Mouse (Mus musculus): ENCODE data around the gene Rassf3.

- TF ChIP-seq CTCF (conservative IDR thresholded peaks at IDR 0.05 in 1 of 2, IDR thresholded peaks at IDR 0.05 in 1 of 2; ENCODE audit: low read depth in 2 of 2, low read length in 2 of 2) (no peak), POLR2AphosphoS2 (IDR thresholded peaks at IDR 0.05; ENCODE audit: low read depth, low read length) (no peak), NRF1 (IDR thresholded peaks at IDR 0.05; ENCODE audit: low read depth, low read length) (no peak), USF1 (IDR thresholded peaks at IDR 0.05; ENCODE audit: low read depth, low read length) (no peak), ETS1 (conservative IDR thresholded peaks at IDR 0.05; ENCODE audit: low read depth, low read length) (no peak), POLR2A (IDR thresholded peaks at IDR 0.05; ENCODE audit: low read depth, low read length) (no peak), HCFC1 (IDR thresholded peaks at IDR 0.05; ENCODE audit: low read depth, low read length) (no peak)
Observed at GRCm38 (mm10) chr10:121493374-121494162, 17.4 kb upstream of the Rassf3 start.

Data from CH12.LX (cell line).